Mouse (Mus musculus) cerebellum, postnatal 25 days (tissue): ENCODE measurements around the gene Fndc3a.

Experiments
- DNase-seq, 2 experiments: peaks; one replicate each; pipeline ENCODE4 v3.0.0; 2021; ENCODE audit warnings: mixed read lengths in 2 of 2

Gene Fndc3a

GRCm38 (mm10) chr14:72532028-72532917, 177.5 kb downstream of the Fndc3a start:
- peak; percentile 52 to 65 for DNase-seq

GRCm38 (mm10) chr14:72527126-72527525, 182.7 kb downstream of the Fndc3a start:
- no peak for DNase-seq

- DNase-seq: no peak
Observed at GRCm38 (mm10) chr14:72519561-72519960, 190.2 kb downstream of the Fndc3a start.

GRCm38 (mm10) chr14:72518786-72519185, 191.0 kb downstream of the Fndc3a start:
- no peak for DNase-seq

GRCm38 (mm10) chr14:72516376-72516775, 193.4 kb downstream of the Fndc3a start:
- peak; percentile 43 to 67 for DNase-seq

GRCm38 (mm10) chr14:72506723-72507420, 202.9 kb downstream of the Fndc3a start:
- no peak for DNase-seq

- peak; percentile 11 to 13 for DNase-seq
Observed at GRCm38 (mm10) chr14:72506018-72506722, 203.6 kb downstream of the Fndc3a start.

- DNase-seq: no peak
Observed at GRCm38 (mm10) chr14:72504985-72505384, 204.8 kb downstream of the Fndc3a start.

- no peak for DNase-seq
Observed at GRCm38 (mm10) chr14:72503241-72503640, 206.6 kb downstream of the Fndc3a start.

- no peak for DNase-seq
Observed at GRCm38 (mm10) chr14:72493775-72494174, 216.0 kb downstream of the Fndc3a start.

GRCm38 (mm10) chr14:72491738-72492137, 218.1 kb downstream of the Fndc3a start, which contains the start of gene Gm9195:
Gene Gm9195, minus strand, starts transcription at chr14:72491838.
- no peak for DNase-seq

GRCm38 (mm10) chr14:72490367-72490766, 219.4 kb downstream of the Fndc3a start:
- no peak for DNase-seq
